Mouse (Mus musculus): ENCODE data around the gene Mrgprd. TPM values are rescaled to one million over a fixed set of nuclear protein-coding genes. Genes with fewer than 3 reads are reported as not detected.

The Mrgprd gene
- polyA plus RNA-seq, 1 experiment from 2014 or later: not detected

Other genes with a start within 250 kb of the Mrgprd start
- gene 1810010D01Rik, start 106.7 kb upstream of the Mrgprd start, polyA plus RNA-seq (2014; fragmentation: Nextera tagmentation; extraction: Ambion mirVana): 0.31 TPM in 1 of 2 replicates, not detected in the other
- 0.95 and 1.6 TPM in 2 replicates for gene Tpcn2, start 30.8 kb upstream of the Mrgprd start, polyA plus RNA-seq (2014; fragmentation: Nextera tagmentation; extraction: Ambion mirVana)
- 0.09 and 2.5 TPM in 2 replicates for gene Mrgprf, start 14.0 kb upstream of the Mrgprd start, polyA plus RNA-seq (2014; fragmentation: Nextera tagmentation; extraction: Ambion mirVana)